In genomic region chrX:159061322-159061721, GRCm38 (mm10) we compare ENCODE assay signal across 19 mouse cellular contexts.
"Had no signal": no experiment of that assay in that cellular context is flagged by ENCODE, and none has a peak within 500 bp of the region (broad histone marks: within the 10 kb centered on the region; RNA-seq: fewer than 3 reads in every experiment).

No protein-coding gene starts in this region.

- DNase-seq: kidney, adult 18-20 months; kidney, adult 9 months; kidney, postnatal 14 days; kidney, postnatal 4 days; lung, adult 2 months; lung, postnatal 14 days; retina, postnatal 1 day; thymus, adult 18-20 months; thymus, postnatal 25 days had no signal

- H3K27me3 ChIP-seq: liver, embryonic 15.5 days had no signal

- H3K9ac ChIP-seq: liver, embryonic 15.5 days; midbrain, embryonic 13.5 days; neural tube, embryonic 13.5 days had no signal

- H3K36me3 ChIP-seq: liver, embryonic 15.5 days; midbrain, embryonic 10.5 days; midbrain, embryonic 13.5 days; neural tube, embryonic 13.5 days had no signal

- H3K27ac ChIP-seq: liver, embryonic 15.5 days; midbrain, embryonic 10.5 days; midbrain, embryonic 13.5 days; neural tube, embryonic 13.5 days had no signal

- H3K4me2 ChIP-seq: liver, embryonic 11.5 days; liver, embryonic 15.5 days; midbrain, embryonic 13.5 days; neural tube, embryonic 13.5 days had no signal

- ATAC-seq: inflammation-experienced regulatory T-cells, adult 6 months; intestine, embryonic 16.5 days; midbrain, embryonic 13.5 days; midbrain, embryonic 16.5 days had no signal

- H3K4me3 ChIP-seq: liver, embryonic 15.5 days; megakaryocyte, embryonic 14.5 days; midbrain, embryonic 10.5 days; midbrain, embryonic 13.5 days; myocyte; neural tube, embryonic 13.5 days had no signal

- H3K9me3 ChIP-seq: liver, embryonic 15.5 days; megakaryocyte, embryonic 14.5 days; midbrain, embryonic 10.5 days; midbrain, embryonic 13.5 days; neural tube, embryonic 13.5 days had no signal

- H3K4me1 ChIP-seq: liver, embryonic 15.5 days; megakaryocyte, embryonic 14.5 days; midbrain, embryonic 10.5 days; midbrain, embryonic 13.5 days; neural tube, embryonic 13.5 days had no signal
